Mouse (Mus musculus) kidney, adult 8-10 months (tissue): ENCODE results near the gene Mgat5.

Experiments used
- DNase-seq, 2 experiments: peaks; one replicate each; pipeline ENCODE4 v3.0.0; 2022

Gene Mgat5

DNA sequence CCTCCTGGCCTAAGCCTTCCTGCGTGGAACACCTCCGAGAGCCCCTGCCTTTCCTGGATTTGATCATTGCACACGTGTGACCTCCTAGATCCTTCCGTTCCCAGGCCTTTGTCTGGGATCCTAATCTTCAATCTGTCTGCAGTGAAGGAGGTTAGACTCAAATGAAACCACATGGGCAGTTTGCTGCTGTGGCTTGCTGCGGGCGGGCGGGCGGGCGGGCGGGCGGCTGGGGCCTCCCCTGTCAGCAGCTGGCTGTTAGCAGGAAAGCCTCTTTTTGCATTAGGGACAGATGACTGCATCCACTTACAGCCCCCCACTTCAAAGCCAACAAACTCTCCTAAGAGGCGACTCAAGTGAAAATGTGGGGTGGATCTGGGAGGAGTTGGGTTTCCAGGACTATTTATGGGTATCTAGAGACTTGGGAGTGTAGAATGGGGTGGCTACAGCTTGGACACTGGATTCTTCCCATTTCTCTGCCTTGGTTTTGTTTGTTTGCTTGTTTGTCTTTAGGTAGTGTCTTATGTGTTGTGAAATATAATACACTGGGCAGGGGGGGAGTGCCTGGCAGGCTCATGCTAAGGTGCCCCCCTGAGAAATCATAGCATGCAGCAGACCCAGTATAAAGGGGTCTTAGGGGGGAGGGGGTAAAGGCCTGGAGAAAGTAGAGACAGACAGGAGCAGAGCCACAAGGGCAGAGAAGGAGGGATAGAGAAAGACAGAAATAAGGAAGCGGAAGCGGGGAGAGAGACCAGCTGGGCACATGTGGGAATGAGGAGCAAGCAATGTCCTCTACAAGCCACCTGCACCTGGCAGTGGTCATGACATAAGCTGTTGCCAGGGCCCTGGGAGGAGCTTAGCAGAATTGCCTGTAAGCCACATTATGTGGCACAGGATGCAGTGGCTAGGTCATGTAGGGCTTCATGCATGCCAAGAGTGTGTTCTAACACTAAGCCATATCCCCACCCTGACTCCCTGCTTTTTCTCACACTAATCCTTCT, 238.4 kb downstream of the Mgat5 start:
- DNase-seq = no peak

- DNase-seq = peak; percentile 29 to 56
Measured at GRCm38 (mm10) chr1:127444836-127445485, 240.1 kb downstream of the Mgat5 start.

GRCm38 (mm10) chr1:127453397-127453796, 248.6 kb downstream of the Mgat5 start:
- no peak for DNase-seq

GRCm38 (mm10) chr1:127459015-127459451, 254.2 kb downstream of the Mgat5 start:
- DNase-seq = peak; percentile 54 to 59

- DNase-seq = no peak
Measured at GRCm38 (mm10) chr1:127459576-127459975, 254.8 kb downstream of the Mgat5 start.

DNA sequence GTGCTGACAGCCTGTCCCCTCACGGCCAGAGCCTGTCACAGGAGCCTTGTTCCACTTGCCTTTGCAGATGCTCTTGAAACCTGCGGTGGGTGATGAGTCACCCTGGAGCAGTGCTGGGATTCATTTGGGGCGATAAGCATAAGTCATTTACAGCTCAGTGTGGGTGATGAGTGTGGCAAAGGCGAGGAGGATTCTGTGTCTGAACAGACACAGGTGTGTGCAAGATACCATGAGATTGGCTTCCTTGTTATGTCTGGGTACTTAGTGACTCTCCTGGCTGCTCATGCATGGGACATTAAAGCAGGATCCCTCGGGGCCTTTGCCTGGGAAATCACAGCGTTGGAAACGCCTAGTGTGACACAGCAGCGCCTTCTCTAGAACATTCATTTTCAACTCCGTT, 256.2 kb downstream of the Mgat5 start:
- DNase-seq = no peak

GRCm38 (mm10) chr1:127464041-127464440, 259.2 kb downstream of the Mgat5 start:
- peak in 1 of 2 experiments; percentile 29 for DNase-seq

DNA sequence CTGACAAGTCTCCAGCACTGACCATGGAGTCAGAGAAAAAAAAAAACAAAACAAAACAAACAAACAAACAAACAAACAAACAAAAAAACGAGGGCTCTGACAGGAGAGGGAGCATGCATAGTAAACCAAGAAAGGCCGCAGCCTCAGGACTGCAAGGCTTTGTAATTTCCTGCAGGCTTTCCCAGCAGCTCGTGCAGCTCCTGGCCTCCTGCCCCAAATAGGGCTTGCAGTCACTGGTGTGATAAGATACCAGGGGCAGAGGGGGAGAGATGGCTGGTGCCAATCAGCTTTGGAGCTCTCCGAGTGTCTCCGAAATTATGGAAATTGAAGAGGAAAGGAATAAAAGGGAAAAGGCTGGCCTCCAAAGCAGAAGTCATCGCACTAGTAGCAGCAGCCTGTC, 260.5 kb downstream of the Mgat5 start:
- no peak for DNase-seq

DNA sequence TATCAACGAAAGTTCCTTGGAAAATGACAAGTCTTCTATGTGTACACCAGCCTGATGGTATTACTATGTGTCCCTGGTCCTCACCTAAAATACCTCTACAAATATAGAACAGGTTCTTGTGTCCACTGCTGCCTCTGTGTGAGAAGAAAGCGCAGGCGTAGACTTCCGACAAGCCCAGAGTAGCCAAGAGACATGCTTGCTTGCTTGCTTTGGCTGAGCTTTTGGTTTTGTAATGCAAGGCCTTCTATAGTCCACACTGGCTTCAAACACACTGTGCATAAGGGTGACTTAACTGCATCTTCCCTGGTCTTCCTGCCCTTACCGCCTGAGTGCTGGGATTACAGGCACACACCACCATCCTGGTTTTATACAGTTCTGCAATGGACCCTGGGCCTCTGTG, 262.4 kb downstream of the Mgat5 start:
- DNase-seq = no peak

- no peak for DNase-seq
Measured at GRCm38 (mm10) chr1:127470175-127470574, 265.4 kb downstream of the Mgat5 start.

DNA sequence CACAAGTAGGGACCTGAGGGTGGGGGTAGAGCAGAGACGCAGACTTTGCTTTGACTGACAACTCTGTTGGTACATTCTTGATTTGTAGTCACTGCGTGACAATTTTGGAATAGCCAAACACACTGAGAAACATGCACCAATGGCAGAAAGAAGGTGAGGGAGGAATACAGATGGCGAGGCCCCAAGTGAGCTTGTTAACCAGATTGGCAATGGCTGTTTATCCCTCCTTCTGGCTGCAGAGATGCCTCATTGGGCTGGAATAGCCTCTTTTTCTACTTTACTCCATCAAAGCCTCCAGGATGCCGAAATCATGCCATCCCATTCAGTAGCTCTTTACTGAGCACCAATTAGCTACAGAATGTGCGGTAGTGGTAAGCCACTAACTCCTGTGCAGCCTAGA, 270.9 kb downstream of the Mgat5 start:
- DNase-seq = no peak

DNA sequence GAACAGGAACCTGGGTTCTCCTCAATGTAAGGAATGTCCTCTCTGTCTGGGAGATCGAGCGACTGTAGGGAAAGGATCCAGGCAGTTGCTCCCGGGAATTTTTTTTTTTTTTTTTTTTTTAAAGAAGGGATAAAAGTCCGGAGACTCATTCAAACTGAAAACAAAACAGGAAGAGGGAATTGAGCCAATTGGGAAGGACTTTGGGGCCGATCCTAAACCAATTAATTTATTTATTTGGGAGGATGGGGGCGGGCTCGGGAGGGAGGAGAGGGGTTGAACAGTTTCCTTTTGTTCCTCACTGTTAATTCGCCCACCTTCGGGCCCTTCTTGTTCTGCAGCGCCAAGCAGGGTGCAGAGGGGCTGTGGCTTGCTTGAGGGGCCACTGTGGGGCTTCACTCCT, 278.1 kb downstream of the Mgat5 start:
- DNase-seq = no peak

DNA sequence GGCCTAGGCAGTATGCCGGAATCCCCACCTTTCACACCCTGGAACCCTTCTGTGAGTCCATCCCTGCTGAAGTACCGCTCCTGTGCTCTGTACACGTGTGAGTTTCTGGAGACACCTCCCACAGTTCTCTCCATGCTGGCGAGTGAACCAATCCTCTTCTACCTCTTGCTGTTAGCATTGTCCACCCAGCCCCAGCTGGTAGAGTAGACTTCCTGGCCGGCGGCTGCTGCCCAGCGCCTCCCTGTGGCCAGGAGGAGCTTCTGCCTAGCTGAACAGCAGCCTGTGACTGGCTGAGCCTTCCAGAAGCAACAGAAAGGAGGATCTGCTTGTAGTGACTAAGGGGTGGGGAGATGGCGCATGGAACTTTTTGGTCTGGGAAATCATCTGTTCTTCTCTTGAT, 279.4 kb downstream of the Mgat5 start:
- no peak for DNase-seq

- peak in 1 of 2 experiments; percentile 52 for DNase-seq
Measured at GRCm38 (mm10) chr1:127484826-127485225, 280.0 kb downstream of the Mgat5 start.

DNA sequence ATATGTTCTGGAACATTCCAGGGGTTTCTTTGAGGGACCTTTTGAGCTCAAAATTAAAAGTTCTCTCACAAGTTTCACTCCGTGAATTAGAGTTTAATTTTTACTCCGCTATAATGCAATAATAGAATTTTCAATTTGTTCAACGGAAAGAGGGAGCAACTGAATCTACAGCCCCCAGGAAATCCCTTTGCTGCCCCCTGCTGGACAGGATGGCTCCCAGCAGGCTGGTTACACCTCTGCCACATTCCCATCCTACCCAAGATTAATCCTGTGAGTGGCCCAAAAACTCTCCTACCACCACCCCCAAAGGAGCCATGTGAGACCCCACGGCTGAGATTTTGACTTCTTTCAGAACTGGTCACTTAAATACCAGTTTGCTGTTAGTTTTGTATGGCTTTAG, 282.3 kb downstream of the Mgat5 start:
- DNase-seq = peak in 1 of 2 experiments; percentile 25

- peak; percentile 45 to 70 for DNase-seq
Measured at GRCm38 (mm10) chr1:127496737-127497543, 292.1 kb downstream of the Mgat5 start.

- no peak for DNase-seq
Measured at GRCm38 (mm10) chr1:127498746-127499145, 293.9 kb downstream of the Mgat5 start.

DNA sequence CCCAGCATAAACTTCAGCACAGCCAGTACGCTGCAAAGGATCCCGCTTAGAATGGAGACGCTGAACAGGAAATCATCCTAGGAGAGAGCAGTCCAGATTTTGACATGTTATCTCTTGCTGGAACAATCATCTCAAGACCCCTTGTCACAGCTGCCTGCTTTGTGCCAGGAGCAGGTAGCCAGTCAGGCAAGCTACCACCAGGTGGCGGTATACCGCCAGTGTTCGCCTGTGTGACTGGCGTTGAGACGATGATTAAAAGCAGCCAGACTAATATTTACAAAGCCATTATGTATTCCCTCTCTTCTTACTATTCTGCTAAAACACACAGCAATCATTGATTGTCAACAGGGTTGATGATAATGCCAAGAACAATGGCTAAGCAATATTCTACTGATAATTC, 295.4 kb downstream of the Mgat5 start:
- peak; percentile 36 to 77 for DNase-seq

DNA sequence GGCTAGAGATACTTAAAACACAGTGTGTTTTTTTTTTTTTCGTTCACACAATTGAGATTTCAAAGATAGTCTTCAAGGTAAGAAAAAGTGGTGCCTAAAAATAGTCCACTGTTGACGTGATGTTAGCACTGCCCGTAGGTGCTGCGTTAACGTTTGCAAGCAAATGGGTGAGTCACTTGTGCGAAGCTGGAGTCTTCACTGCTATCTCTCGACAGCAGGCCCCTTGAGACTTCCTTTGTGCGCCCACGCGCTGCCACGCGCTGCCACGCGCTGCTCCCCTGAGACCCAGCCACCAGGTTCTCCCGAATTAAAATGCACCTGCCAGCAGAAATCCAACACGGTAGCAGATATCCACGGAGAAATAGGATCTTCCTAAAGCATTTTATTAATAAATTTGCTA, 295.9 kb downstream of the Mgat5 start:
- DNase-seq = no peak

DNA sequence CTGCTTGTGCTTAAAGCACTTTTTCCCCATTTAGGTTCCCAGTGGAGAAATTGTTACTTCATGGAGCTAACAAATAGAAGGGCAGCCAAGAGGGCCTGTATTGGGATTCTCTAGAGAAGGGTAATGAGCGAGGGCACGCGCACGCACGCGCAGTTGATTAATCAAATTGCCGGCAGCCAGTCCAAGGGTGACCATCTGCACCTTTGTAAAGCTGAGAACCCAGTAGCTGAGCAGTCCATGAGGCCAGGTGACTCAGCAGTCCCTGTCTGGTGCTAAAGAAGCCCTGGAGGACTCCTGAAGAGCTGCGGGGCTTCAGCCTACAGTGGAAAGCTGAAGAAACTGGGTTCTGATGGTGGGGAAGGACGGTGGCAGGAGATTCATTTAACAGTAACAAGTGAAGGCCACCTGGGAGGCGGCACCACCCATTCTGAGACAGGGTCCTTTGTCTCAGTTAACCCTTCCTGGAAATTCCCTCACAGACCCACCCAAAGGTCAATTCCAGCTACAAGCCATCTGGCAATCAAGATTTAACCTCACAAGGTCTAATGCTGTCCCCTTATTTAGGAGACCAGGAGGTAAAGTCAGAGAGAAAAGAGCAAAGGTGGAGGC, 302.3 kb downstream of the Mgat5 start:
- DNase-seq = no peak

- DNase-seq = no peak
Measured at GRCm38 (mm10) chr1:127508067-127508739, 303.4 kb downstream of the Mgat5 start.

- DNase-seq = no peak
Measured at GRCm38 (mm10) chr1:127508921-127509320, 304.1 kb downstream of the Mgat5 start.
